Mouse (Mus musculus) liver (tissue): ENCODE measurements around the gene Cbx4.

ENCODE experiments used
- DNase-seq: peaks from one replicate; pipeline ENCODE4 v3.0.0-alpha.2; 2020; ENCODE audit warnings: mixed read lengths

Cbx4 gene

DNA sequence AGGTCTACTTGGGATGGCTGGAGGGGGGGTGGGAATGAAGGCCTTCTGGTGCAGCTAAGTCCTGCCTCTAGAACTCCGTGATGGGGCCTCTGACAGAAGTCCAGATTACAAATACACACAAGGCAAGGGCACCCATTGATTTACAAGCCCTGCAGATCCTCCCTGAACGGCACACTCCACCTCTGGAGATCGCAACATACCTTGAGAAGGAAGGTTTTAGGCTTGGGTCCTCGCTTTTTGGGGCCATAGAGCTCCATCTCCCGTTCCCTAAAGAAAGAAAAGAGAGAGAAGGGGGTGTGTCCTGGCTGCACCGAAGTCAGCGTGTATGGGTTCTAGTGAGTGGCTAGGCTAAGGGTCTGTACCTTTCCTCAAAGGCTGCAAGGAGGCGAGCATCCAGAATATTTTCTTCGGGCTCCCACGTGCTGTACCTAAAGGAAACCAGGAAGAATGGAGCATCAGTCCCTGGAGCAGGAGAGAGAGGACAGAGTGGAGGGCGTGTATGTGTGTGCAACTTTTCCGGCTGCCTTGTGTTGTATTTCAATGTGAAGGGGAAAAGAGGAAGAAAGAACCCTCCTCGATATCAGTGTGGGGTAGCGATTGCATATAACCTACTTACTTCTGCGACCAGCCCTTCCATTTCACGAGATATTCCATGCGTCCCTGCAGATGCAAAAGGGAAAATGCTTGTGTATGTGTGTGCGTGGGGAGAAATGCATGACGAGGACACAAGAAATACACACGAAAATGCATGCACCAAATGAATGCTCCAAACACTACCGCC, 46.1 kb downstream of the Cbx4 start:
- DNase-seq, result no peak

DNA sequence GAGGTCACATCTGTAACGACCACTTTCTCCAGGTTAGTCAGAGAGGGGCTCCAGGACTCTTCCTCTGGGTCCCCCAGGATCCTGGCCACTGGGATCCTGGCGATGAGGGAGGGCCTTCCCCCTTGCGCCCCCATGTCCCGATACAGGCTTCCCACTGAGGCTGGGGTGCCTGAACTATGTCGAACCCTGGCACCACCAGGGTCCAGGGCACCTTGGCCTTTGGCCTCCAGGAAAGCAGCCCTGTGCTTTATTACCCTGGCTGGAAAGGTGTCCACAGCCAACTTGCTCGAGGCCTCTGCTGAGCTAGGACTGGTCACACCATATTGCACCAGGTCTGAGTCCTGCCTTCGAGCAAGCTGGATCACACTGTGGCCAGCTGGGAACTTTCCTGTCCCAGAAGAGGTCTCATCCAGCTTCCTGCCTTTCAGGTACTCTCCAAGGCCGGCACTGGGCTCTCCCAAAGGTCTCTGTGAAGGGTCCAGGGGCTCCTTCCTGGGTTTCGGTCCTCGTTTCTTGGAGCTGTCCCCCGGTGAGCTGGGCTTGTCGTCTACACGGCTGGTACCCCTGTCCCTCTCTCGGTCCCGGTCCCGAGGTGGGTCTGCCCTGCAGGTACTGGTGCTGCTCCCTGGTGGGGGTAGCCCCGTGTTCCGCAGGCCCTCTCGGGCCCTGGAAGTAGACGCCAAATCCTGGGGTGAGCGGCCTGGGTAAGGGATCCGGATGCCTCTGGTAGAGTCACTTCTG, 47.1 kb downstream of the Cbx4 start:
- DNase-seq, result no peak

DNA sequence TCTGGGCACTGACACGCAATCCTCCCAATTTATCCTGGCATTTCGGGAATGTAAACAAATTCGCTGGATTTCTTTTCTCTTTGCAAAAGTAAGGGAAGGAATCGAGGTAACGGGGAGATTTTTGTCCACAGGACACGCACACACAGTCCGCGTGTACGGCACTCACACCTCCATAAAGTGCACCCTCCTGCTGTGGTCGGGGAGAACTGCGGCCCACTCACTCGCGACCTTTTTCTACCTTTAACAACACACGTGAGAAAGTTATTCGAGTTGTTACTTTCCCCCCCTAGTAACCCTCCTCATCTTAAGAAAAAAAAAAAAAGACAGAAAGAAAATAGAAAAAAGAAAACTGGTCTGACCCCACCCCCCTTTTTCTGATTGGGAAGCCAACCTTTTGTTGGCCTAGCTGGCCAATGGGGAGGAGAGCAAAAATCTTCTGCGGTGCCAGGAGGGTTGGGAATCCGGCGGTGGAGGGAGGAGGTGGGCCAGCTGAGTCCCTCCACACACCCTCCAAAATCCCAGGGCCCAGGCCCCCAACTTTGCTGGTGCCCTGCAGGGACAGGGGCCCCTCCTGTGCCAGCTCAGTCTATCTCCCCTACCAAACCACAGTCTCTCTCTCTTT, 48.1 kb downstream of the Cbx4 start:
- no peak for DNase-seq

DNA sequence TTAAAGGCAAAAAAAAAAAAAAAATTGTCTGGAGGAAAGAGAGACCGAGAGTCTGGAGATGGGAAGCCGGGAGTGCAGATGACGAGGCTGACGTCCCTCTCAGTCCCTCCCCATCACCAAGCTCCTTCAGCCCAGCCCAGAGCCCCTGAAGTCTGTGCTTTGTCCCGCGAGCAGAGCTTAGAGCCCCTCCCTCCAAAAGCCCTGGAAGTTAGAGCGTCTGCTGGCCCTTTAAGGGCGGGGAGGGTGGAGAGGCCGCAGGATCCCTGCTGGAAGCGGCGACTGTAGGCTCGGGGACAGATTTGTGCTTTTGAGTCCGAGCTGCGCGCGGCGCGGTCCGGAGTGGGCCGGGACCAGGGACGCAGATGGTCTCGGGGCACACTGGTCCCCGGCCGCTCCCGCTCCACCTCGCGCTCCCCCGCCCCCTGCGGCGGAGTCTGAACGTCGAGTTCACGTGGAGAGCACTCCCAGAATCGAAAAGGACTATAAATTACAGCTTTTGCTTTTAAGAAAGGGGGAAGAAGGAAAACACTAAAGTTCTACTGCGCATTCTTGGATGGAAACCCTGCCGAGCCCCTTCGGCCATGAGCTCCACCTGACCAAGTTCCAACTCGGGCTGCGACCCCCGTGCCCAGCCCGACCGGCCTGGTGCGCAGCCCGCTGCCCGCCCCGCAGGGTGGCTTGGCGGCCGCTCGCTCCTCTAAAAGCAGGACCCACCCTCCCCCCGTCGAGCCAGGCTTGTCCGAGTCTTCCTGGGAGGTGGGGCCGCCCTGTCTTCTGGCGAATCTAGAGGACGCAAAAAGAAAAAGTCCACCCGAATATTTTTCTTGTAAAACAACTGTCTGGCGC, 48.9 kb downstream of the Cbx4 start:
- no peak for DNase-seq

DNA sequence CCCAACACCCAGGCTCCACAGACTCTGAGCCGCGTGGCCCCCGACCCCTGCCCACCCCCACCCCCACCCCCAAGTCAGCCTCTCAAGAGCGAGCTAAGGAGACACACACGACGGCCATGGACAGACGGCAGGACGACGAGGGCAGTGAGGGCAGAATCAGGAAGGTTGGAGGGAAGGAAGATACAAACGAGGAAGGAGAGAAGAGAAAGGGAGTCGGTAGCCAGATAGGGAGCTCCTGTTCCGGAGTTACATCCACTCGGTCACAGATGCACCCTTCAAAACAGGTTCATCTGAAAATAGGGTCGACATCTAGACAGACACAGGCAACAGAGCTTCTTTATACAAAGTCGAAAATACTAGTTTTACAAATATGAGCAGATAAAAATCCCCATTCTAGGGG, 49.6 kb downstream of the Cbx4 start:
- no peak for DNase-seq

DNA sequence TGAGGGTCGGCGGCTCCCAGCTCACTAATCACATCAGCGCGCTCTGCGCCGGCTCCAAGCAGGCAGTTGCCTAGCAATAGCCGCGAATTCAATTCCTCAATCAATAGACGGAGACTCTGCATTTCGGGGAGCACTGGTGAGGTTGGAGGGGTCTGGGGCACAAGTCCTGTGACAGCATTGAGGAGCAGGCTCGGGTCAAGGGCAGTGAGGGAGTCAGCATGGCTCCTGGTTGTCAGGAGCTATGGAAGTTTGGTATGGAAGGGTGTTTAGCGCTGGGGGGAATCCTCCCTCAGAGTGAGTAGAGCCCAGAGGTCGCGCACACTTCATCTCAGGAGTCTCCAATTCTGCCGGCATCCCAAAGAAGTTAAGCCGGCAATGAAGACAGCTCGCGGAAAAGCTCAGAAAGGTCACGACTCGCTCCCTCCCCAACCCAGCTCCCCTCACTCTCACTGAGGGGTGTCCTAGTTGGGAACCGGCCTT, 50.3 kb downstream of the Cbx4 start:
- DNase-seq, result no peak

DNA sequence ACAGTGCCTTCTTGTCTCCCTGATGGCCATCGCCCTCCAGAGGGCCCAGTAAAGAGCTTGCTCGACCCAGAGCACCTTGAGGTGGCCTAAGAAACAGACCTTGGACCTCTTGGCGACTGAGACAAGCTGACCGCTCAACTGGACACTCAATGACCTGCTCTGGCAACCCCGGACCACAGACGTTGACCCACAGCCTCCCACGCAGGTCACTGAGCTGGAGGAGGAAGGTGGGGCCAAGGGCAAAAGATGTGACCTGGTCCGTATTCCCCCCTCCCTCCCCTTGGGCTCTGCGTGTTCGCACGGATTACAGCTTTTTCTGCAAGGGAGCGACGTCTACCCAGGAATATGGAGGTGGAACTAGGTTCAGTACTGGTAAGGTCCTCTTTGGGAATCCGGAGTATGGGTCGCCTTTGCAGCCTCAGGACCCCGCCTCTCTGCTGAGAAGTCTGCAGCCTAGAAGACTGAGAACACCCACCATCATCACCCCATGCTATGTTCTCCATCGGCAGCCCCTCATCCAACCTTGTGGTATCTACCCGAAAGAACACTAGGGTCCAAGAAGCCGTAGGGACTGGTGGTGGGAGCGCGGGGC, 50.8 kb downstream of the Cbx4 start:
- no peak for DNase-seq

DNA sequence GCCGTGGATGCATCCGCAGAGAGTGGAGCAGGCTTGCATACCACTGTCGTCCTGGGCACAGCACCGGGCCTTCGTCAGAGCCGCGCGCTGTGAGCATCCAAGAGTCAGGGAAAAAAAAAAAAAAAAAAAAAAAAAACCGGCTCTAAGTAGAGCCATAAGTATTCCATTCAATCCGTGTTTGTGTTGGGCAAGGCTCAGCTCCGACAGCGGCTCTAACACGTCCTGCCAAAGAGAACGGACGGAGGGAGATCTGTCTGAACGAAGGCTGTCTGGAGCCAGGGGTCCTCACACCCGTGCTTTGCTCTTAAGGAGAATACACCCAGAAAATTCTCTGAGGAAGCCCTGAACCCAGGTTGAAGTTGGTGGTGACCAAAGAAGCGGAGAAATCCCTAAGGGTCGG, 51.4 kb downstream of the Cbx4 start:
- no peak for DNase-seq

DNA sequence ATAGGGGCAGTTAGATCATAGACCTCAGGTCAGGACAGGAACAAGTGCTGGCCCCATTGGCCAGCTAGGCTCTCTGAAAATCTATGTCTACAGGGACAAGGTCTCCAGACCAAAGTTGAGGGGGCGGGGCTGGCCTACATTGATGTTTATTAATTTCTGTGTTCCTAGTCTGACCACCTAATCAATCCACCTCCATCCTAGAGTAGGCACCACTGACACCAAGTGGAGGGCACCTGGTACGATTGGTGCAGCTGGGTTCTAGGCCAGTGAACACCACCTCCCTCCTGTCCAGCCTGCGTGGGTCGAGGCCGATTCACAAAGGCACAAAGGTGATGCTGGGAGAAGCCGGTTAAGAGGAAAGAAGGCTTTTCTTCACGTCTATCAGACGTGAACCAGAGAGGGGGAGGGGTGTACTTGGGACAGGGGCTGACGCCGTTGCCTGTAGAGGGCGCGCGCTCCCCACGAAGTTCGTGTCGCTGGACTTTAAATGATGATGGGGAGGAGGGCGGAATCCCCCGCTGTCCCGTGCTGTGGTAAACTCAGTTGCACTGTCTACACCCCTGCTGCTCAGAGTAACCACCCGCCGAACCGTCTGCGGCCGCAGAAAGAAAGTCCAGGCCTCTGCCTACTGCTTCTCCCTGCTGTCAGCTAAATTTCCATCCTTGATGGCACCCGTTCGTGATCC, 52.0 kb downstream of the Cbx4 start:
- DNase-seq, result peak; percentile 73
